Mouse (Mus musculus): Measurements from ENCODE around the gene Rab3c. TPM values are rescaled to one million over a fixed set of nuclear protein-coding genes. Genes with fewer than 3 reads are reported as not detected.

The Rab3c gene
- polyA plus RNA-seq, 1 experiment from 2014 or later = 3.0 TPM

DNA sequence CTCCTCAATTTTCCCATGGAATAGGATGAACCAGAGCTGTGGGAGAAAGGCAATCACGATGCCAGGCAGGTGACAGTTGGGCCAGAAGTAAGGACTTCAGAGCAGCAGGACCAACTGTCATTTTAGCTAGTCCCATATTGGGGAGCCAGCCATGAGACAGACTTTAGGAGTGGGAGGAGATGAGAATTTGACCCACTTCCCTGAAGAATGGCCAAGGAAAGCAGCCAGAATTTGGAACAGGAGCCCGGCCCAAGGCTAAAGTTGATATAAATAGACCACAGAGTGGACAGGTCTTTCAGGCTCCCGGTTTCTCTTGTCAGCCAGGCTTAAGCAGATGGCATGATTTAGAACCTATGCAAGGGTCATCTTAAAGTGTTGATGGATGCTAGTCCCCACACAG lies 213.6 kb downstream of the Rab3c start:
- no peak for TF ChIP-seq CTCF (IDR thresholded peaks at IDR 0.05; ENCODE audit: low read depth)
- H3K4me3 ChIP-seq (ENCODE audit: low read depth, low read length) = no peak overlapping the region
- ATAC-seq = no peak
- no peaks in the 10 kb centered on the region for H3K9me3 ChIP-seq (ENCODE audit: control insufficient read depth)
- H3K36me3 ChIP-seq (ENCODE audit: control insufficient read depth, insufficient read depth) = no peaks in the 10 kb centered on the region
- H3K27me3 ChIP-seq (replicated peaks; ENCODE audit: control insufficient read depth, insufficient read depth, low read length) = no peaks in the 10 kb centered on the region
- H3K4me1 ChIP-seq (replicated peaks; ENCODE audit: control insufficient read depth, insufficient read depth, low read length) = no peaks in the 10 kb centered on the region
- no peak overlapping the region for H3K27ac ChIP-seq (ENCODE audit: low read depth, low read length)
- no peak overlapping the region for H3K9ac ChIP-seq (ENCODE audit: low read depth, low read length)
- 79% methylated on average over 3 of the region's 3 CpGs for WGBS
- H3K4me2 ChIP-seq (replicated peaks; ENCODE audit: low read depth) = no peak overlapping the region

DNA sequence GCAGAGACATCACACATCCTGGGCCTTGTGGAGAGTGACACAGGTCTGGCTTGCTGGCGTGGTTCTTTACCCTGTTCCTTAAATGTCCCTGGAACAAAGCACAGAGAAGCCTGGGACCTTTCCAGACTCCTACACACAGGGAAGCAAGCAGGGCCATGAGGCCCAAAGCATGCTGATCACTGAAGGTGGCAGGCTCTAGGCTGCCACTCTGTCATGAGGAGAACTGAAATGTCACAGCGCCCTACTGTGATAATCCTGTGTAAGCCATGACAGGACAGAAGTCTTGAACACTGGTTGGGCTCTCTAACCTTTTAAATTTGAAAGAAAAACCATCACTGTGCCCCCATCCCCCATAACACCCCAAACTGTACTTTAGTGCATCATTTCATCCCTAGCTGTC lies 214.1 kb downstream of the Rab3c start:
- no peaks in the 10 kb centered on the region for H3K4me1 ChIP-seq (replicated peaks; ENCODE audit: control insufficient read depth, insufficient read depth, low read length)
- TF ChIP-seq CTCF (IDR thresholded peaks at IDR 0.05; ENCODE audit: low read depth) = no peak
- no peaks in the 10 kb centered on the region for H3K9me3 ChIP-seq (ENCODE audit: control insufficient read depth)
- no peak overlapping the region for H3K4me3 ChIP-seq (ENCODE audit: low read depth, low read length)
- no peaks in the 10 kb centered on the region for H3K27me3 ChIP-seq (replicated peaks; ENCODE audit: control insufficient read depth, insufficient read depth, low read length)
- H3K36me3 ChIP-seq (ENCODE audit: control insufficient read depth, insufficient read depth) = no peaks in the 10 kb centered on the region
- WGBS = 96% methylated on average over 2 of the region's 2 CpGs
- H3K4me2 ChIP-seq (replicated peaks; ENCODE audit: low read depth) = no peak overlapping the region
- H3K9ac ChIP-seq (ENCODE audit: low read depth, low read length) = no peak overlapping the region
- no peak for ATAC-seq
- no peak overlapping the region for H3K27ac ChIP-seq (ENCODE audit: low read depth, low read length)

DNA sequence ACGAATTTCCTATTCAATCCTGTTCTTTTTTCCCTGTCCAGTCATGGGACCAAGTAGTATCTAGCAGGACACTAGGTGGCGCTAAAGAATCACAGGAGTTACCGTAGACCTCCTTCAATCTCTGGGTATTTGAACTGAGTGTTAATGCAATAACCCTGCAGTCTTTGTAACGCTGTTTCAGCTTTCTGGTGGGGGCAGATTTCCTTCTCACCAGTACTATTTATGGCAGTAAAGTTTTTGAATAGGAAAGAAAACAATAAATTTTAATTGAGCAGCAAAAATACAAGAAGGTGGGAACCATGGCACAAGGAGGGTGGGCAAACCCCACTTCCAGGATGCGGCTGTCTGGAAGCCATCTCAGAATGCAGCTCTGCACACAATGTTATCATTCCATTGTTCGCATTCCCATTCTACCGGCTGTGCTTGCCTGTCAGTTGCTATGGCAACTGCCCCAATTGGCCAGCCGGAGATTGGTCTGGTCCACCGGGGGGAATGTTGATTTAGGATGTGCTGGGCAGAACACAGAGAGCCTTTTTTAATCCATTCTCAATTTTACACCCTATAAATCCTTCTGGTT lies 217.9 kb downstream of the Rab3c start:
- ATAC-seq = peak; percentile 59; the same call in 1 of the 2 replicates
- H3K4me2 ChIP-seq (replicated peaks; ENCODE audit: low read depth) = no peak overlapping the region

DNA sequence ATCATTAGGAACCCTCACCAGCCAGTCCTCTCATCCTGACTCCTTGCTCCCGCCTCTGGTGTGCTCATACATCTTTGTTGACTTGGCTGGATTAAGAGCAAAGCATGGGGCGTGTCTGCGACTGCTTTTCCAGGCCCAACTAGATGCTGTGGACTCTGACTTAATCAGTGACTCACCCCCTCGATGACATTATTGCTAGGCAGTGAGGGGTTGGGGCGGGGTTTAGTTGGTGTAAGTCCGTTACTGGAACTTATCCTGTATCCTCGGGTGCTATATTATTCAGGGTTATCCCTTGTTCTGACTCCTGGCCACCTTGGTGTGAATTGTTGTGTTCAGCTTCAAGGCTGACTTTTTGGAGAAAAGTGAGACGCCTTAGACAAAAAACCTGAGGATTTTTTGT lies 218.5 kb downstream of the Rab3c start:
- Histone ChIP-seq H3K27ac (ENCODE audit: low read depth, low read length) (no peak overlapping the region), H3K36me3 (ENCODE audit: control insufficient read depth, insufficient read depth) (no peaks in the 10 kb centered on the region), H3K9me3 (ENCODE audit: control insufficient read depth) (no peaks in the 10 kb centered on the region), H3K4me1 (replicated peaks; ENCODE audit: control insufficient read depth, insufficient read depth, low read length) (no peaks in the 10 kb centered on the region), H3K9ac (ENCODE audit: low read depth, low read length) (no peak overlapping the region), H3K27me3 (replicated peaks; ENCODE audit: control insufficient read depth, insufficient read depth, low read length) (no peaks in the 10 kb centered on the region), H3K4me3 (ENCODE audit: low read depth, low read length) (no peak overlapping the region), H3K4me2 (replicated peaks; ENCODE audit: low read depth) (no peak overlapping the region)
- TF ChIP-seq CTCF (IDR thresholded peaks at IDR 0.05; ENCODE audit: low read depth) = no peak
- 36% methylated on average over 8 of the region's 8 CpGs for WGBS
- ATAC-seq = no peak

More for the DNA sequence above, 217.9 kb downstream of the Rab3c start:
- 9% methylated on average over 9 of the region's 9 CpGs for WGBS
- no peaks in the 10 kb centered on the region for H3K27me3 ChIP-seq (replicated peaks; ENCODE audit: control insufficient read depth, insufficient read depth, low read length)
- H3K27ac ChIP-seq (ENCODE audit: low read depth, low read length) = no peak overlapping the region
- H3K4me3 ChIP-seq (ENCODE audit: low read depth, low read length) = no peak overlapping the region
- H3K4me1 ChIP-seq (replicated peaks; ENCODE audit: control insufficient read depth, insufficient read depth, low read length) = no peaks in the 10 kb centered on the region
- H3K36me3 ChIP-seq (ENCODE audit: control insufficient read depth, insufficient read depth) = no peaks in the 10 kb centered on the region
- TF ChIP-seq CTCF (IDR thresholded peaks at IDR 0.05; ENCODE audit: low read depth) = peak; percentile 96
- H3K9ac ChIP-seq (ENCODE audit: low read depth, low read length) = no peak overlapping the region
- no peaks in the 10 kb centered on the region for H3K9me3 ChIP-seq (ENCODE audit: control insufficient read depth)

DNA sequence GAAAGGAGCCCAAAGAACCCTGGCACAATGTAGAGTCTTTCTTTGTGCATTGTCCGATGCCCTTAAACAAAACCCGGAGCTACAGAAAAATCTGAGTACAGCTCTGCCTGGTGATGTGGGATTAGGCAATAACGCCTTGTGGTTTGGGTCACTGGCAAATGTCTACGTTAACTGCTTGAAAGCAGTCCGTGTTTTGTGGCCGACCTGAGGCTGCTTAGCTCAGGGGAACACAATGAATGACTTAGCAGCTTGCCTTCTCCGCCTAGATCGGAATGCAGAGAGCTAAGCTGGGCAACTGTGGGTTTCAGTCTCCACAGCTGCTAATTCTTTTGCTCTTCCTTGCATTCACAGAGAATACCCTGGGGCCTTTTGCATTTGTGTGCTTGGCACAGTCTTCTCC lies 226.3 kb downstream of the Rab3c start:
- H3K9ac ChIP-seq (ENCODE audit: low read depth, low read length) = no peak overlapping the region
- H3K4me1 ChIP-seq (replicated peaks; ENCODE audit: control insufficient read depth, insufficient read depth, low read length) = no peaks in the 10 kb centered on the region
- WGBS = 68% methylated on average over 8 of the region's 8 CpGs
- H3K27me3 ChIP-seq (replicated peaks; ENCODE audit: control insufficient read depth, insufficient read depth, low read length) = no peaks in the 10 kb centered on the region
- no peak overlapping the region for H3K4me3 ChIP-seq (ENCODE audit: low read depth, low read length)
- no peaks in the 10 kb centered on the region for H3K9me3 ChIP-seq (ENCODE audit: control insufficient read depth)
- no peak overlapping the region for H3K27ac ChIP-seq (ENCODE audit: low read depth, low read length)
- no peaks in the 10 kb centered on the region for H3K36me3 ChIP-seq (ENCODE audit: control insufficient read depth, insufficient read depth)
- ATAC-seq = no peak
- H3K4me2 ChIP-seq (replicated peaks; ENCODE audit: low read depth) = no peak overlapping the region
- no peak for TF ChIP-seq CTCF (IDR thresholded peaks at IDR 0.05; ENCODE audit: low read depth)

DNA sequence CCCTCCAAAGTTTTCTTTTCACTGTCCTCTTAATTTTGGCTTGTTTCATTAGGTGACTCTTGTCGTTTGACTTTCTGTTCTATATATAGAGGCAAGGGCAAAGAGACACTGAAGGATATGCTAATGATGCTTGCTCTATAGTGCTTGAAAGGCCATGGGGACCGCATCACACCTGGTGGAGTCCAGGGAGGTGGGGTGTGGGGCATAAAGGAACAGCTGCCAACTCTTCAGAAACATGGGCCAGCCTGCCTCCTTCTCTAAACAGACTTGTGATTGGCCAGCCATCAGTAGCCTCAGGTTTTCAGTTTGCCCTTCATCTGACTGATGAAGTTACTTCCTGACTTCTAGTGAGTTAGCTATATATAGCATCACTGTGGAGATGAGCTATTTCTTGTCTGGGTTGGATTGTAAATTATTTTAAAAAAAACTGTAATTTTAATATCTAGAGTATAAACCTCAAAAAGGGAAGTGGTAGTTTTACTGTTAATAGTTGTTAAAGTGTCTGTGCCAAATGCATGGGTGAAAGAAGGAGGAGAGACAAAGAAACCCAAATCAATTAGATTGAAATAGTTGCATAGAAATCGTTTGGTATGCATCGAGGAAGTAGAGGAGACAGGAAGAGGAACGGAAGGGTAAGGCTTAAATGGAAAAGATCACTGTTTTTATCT lies 231.9 kb downstream of the Rab3c start:
- no peaks in the 10 kb centered on the region for H3K4me1 ChIP-seq (replicated peaks; ENCODE audit: control insufficient read depth, insufficient read depth, low read length)
- no peak overlapping the region for H3K4me2 ChIP-seq (replicated peaks; ENCODE audit: low read depth)
- no peak for TF ChIP-seq CTCF (IDR thresholded peaks at IDR 0.05; ENCODE audit: low read depth)
- H3K9me3 ChIP-seq (ENCODE audit: control insufficient read depth) = no peaks in the 10 kb centered on the region
- H3K27ac ChIP-seq (ENCODE audit: low read depth, low read length) = no peak overlapping the region
- H3K27me3 ChIP-seq (replicated peaks; ENCODE audit: control insufficient read depth, insufficient read depth, low read length) = no peaks in the 10 kb centered on the region
- H3K9ac ChIP-seq (ENCODE audit: low read depth, low read length) = no peak overlapping the region
- H3K4me3 ChIP-seq (ENCODE audit: low read depth, low read length) = no peak overlapping the region
- no peaks in the 10 kb centered on the region for H3K36me3 ChIP-seq (ENCODE audit: control insufficient read depth, insufficient read depth)
- WGBS = 56% methylated on average over 5 of the region's 5 CpGs
- ATAC-seq = no peak
